Mouse (Mus musculus) ES-Bruce4 (cell line): ENCODE data around the gene Ttc28. TPM values are rescaled to one million over a fixed set of nuclear protein-coding genes. Genes with fewer than 3 reads are reported as not detected.

Source experiments
- H3K27ac ChIP-seq: 2 replicates; pipeline ENCODE4 v1.5.1; 2012; ENCODE audit warnings: low read length, inconsistent platforms; ENCODE audit not compliant: insufficient read depth
- H3K27me3 ChIP-seq: 2 replicates; pipeline ENCODE4 v1.6.1; 2012; ENCODE audit warnings: mild to moderate bottlenecking, low read length, inconsistent platforms; ENCODE audit not compliant: control insufficient read depth, poor library complexity, insufficient read depth, severe bottlenecking
- H3K36me3 ChIP-seq: 2 replicates; pipeline ENCODE4 v1.6.1; 2012; ENCODE audit warnings: inconsistent platforms, mild to moderate bottlenecking, low read length, moderate library complexity; ENCODE audit not compliant: control insufficient read depth, poor library complexity, insufficient read depth, severe bottlenecking
- H3K4me1 ChIP-seq: one replicate; pipeline ENCODE4 v1.8.1; 2011; ENCODE audit warnings: low read length; ENCODE audit not compliant: control insufficient read depth, insufficient read depth
- H3K4me3 ChIP-seq: 2 replicates; pipeline ENCODE4 v1.5.1; 2011; ENCODE audit warnings: low read depth, mild to moderate bottlenecking, low read length
- H3K9ac ChIP-seq: 2 replicates; pipeline ENCODE4 v1.6.1; 2012; ENCODE audit warnings: low read depth, mild to moderate bottlenecking, inconsistent platforms; ENCODE audit not compliant: poor library complexity, severe bottlenecking
- H3K9me3 ChIP-seq: replicated peaks from 2 replicates; pipeline ENCODE4 v1.6.1; 2012; ENCODE audit warnings: mild to moderate bottlenecking, low read length, inconsistent platforms; ENCODE audit not compliant: control insufficient read depth, poor library complexity, insufficient read depth, severe bottlenecking
- CTCF ChIP-seq: IDR thresholded peaks from one replicate; pipeline ENCODE4 v1.8.1; 2011; ENCODE audit warnings: low read depth, low read length
- EP300 ChIP-seq: IDR thresholded peaks from 2 replicates; pipeline ENCODE4 v1.6.1; 2011; ENCODE audit warnings: low read depth, low read length; ENCODE audit not compliant: insufficient read depth
- POLR2A ChIP-seq: IDR thresholded peaks from one replicate; pipeline ENCODE4 v1.8.1; 2011; ENCODE audit warnings: low read length; ENCODE audit not compliant: insufficient read depth
- polyA plus RNA-seq: library from polyadenylated mRNA; stranded (reverse); fragments of >200 nt; gene quantifications from 2 replicates; pipeline ENCODE4 v1.2.4, GENCODE M21; 2011; ENCODE audit warnings: low read depth; ENCODE audit not compliant: missing spikeins, insufficient read depth, insufficient read length

Gene Ttc28
- polyA plus RNA-seq, 1 experiment, result 2.5 TPM

GRCm38 (mm10) chr5:111060246-111060745 lies 180.7 kb downstream of the Ttc28 start:
- Histone ChIP-seq H3K27me3 (no peaks in the 10 kb centered on the region), H3K4me3 (no peak overlapping the region), H3K9me3 (no peaks in the 10 kb centered on the region; the same call in 1 of the 2 replicates), H3K4me1 (no peaks in the 10 kb centered on the region), H3K9ac (no peak overlapping the region), H3K27ac (no peak overlapping the region), H3K36me3 (no peaks in the 10 kb centered on the region)
- TF ChIP-seq POLR2A (no peak), CTCF (no peak), EP300 (no peak)

GRCm38 (mm10) chr5:111063155-111063554 lies 183.6 kb downstream of the Ttc28 start:
- Histone ChIP-seq H3K27ac (no peak overlapping the region), H3K9ac (no peak overlapping the region), H3K4me1 (no peaks in the 10 kb centered on the region), H3K4me3 (no peak overlapping the region), H3K9me3 (no peaks in the 10 kb centered on the region; the same call in 1 of the 2 replicates), H3K36me3 (no peaks in the 10 kb centered on the region), H3K27me3 (no peaks in the 10 kb centered on the region)
- TF ChIP-seq POLR2A (no peak), EP300 (no peak), CTCF (no peak)

GRCm38 (mm10) chr5:111063991-111064390 lies 184.4 kb downstream of the Ttc28 start:
- no peak overlapping the region for H3K9ac ChIP-seq
- no peaks in the 10 kb centered on the region for H3K36me3 ChIP-seq
- H3K9me3 ChIP-seq, result no peaks in the 10 kb centered on the region; the same call in 1 of the 2 replicates
- no peaks in the 10 kb centered on the region for H3K27me3 ChIP-seq
- no peaks in the 10 kb centered on the region for H3K4me1 ChIP-seq
- no peak for TF ChIP-seq CTCF
- no peak for TF ChIP-seq EP300
- no peak for TF ChIP-seq POLR2A
- no peak overlapping the region for H3K27ac ChIP-seq
- H3K4me3 ChIP-seq, result no peak overlapping the region

GRCm38 (mm10) chr5:111065770-111066169 lies 186.2 kb downstream of the Ttc28 start:
- Histone ChIP-seq H3K9ac (no peak overlapping the region), H3K27me3 (no peaks in the 10 kb centered on the region), H3K4me1 (no peaks in the 10 kb centered on the region), H3K9me3 (no peaks in the 10 kb centered on the region; the same call in 1 of the 2 replicates), H3K4me3 (no peak overlapping the region), H3K27ac (no peak overlapping the region), H3K36me3 (no peaks in the 10 kb centered on the region)
- TF ChIP-seq EP300 (no peak), CTCF (no peak)

- H3K4me3 ChIP-seq, result no peak overlapping the region
- H3K27me3 ChIP-seq, result no peaks in the 10 kb centered on the region
- TF ChIP-seq CTCF (no peak), POLR2A (no peak), EP300 (no peak)
- H3K27ac ChIP-seq, result no peak overlapping the region
- no peaks in the 10 kb centered on the region for H3K36me3 ChIP-seq
- no peaks in the 10 kb centered on the region; the same call in 1 of the 2 replicates for H3K9me3 ChIP-seq
- H3K9ac ChIP-seq, result no peak overlapping the region
- no peaks in the 10 kb centered on the region for H3K4me1 ChIP-seq
Measured at GRCm38 (mm10) chr5:111069503-111069902, 189.9 kb downstream of the Ttc28 start.

GRCm38 (mm10) chr5:111069931-111070330 lies 190.3 kb downstream of the Ttc28 start:
- Histone ChIP-seq H3K4me1 (no peaks in the 10 kb centered on the region), H3K4me3 (no peak overlapping the region), H3K36me3 (no peaks in the 10 kb centered on the region), H3K27ac (no peak overlapping the region), H3K9ac (no peak overlapping the region), H3K27me3 (no peaks in the 10 kb centered on the region), H3K9me3 (no peaks in the 10 kb centered on the region; the same call in 1 of the 2 replicates)
- TF ChIP-seq EP300 (no peak), POLR2A (no peak), CTCF (no peak)
